Mouse (Mus musculus): ENCODE measurements around the gene Grb2.
A peak's percentile ranks its signal among the peaks of the same experiment; 100 is the strongest.
"Not testable (repeated sequence)": the region's sequence is repeated elsewhere in the genome, so short reads cannot be mapped to it uniquely, and the experiment has no call there.

Gene Grb2

DNA sequence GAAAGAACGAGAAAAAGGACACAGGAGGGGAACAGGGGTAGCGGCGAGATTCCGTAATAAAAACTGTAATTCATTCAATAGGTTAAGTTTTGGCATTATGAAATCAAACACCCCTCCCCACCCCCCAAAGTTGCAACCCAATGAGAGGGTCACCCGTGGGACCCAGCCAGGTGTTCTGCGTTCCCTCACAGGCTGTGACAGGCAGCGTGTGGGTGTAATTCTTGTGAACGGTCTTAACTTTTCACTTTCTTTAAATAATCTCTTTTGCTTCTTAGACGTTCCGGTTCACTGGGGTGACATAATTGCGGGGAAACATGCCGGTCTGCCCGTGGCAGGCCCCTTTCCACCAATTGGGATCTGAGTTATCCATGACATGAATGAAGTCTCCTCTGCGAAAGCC is 62.9 kb downstream of the Grb2 start:
- not testable (repeated sequence) for DNase-seq (ENCODE audit: low read depth)

DNA sequence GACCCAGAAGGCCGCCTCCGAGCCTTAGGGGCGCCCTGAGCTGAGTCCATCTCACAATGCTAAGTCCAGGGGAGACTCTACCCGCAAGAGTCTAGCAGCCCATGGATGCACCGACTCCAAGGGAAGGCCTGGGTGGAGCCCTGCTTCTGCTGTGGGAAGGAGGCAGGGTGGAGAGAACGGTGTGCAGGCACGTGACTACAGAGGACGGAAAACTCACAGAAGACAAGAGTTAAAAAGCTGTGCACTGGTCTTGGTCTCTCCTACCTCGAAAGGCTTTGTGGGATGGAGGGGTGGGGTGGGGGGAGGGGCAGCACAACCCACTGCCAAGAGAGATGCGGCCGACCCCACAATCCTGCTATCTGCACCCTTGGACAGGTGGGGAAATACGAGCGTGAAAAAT is 64.1 kb downstream of the Grb2 start:
- DNase-seq (ENCODE audit: low read depth) = no peak

DNA sequence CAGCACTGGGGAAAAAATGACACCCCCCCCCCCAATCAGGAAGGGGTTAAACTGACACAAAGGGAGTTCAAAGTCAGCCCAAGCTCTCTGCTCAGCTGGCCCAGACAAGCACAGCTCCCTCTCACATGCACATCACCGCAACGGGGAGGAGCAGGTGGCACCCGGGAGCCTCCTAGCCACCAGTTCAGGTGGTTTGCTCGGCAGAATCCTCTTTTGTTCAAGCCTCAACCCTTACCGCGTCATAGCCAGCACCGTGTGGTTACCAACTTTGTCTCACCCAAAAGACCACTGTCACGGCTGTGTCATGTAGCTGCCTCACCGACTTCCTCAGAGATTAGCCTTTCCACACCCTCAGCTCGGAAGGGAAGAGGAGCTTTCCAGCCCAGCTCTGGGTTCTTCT is 65.1 kb downstream of the Grb2 start:
- peak; percentile 92 for DNase-seq (ENCODE audit: low read depth)

- no peak for DNase-seq (ENCODE audit: low read depth)
Measured at GRCm38 (mm10) chr11:115642705-115643104, 65.7 kb downstream of the Grb2 start.

DNA sequence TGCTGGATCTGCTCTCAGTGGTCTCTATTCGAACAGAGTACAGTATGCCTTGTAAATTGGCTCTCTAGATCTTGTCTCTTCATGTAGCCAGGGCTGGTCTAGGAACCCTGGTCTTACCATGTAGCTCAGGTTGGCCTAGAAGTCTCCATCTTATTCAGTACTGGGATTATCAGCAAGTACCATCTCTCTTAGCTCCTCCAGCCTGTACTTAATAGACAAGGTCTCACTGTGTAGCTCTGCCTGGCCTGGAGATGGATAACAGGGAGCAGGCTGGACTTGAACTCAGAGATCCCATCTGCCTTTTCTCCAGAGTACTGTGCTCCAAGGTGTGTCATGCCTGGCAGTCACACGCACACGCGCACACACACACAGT is 66.7 kb downstream of the Grb2 start:
- DNase-seq (ENCODE audit: low read depth) = no peak

GRCm38 (mm10) chr11:115640978-115641663 is 67.3 kb downstream of the Grb2 start:
- DNase-seq (ENCODE audit: low read depth) = peak; percentile 97

DNA sequence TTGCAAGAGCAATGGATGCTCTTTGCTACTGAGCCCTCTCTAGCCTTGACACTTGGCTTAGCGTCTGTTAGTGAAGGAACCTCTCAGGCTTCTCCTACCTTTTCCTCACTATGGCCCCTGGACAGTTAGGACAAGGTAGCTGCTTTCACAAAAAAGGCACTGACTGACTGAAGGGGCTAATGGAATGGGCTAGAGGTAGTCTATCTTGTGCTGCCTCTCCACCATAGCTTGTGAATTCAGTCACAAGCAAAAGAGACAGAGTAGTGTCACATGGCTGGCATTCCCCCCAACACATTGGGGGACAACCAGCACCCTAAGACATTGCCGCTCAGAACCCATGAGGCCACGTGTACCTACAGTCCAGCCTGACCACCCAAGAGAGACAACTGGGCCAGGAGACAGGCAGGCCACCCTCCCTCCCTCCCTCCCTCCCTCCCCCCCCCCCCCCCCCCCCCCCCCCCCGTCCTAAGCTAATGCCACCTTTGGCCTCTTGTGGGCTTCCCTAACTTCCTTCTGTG is 68.0 kb downstream of the Grb2 start:
- peak; percentile 68 for DNase-seq (ENCODE audit: low read depth)

- DNase-seq (ENCODE audit: low read depth) = peak; percentile 56
Measured at GRCm38 (mm10) chr11:115639540-115639939, 68.9 kb downstream of the Grb2 start.

DNA sequence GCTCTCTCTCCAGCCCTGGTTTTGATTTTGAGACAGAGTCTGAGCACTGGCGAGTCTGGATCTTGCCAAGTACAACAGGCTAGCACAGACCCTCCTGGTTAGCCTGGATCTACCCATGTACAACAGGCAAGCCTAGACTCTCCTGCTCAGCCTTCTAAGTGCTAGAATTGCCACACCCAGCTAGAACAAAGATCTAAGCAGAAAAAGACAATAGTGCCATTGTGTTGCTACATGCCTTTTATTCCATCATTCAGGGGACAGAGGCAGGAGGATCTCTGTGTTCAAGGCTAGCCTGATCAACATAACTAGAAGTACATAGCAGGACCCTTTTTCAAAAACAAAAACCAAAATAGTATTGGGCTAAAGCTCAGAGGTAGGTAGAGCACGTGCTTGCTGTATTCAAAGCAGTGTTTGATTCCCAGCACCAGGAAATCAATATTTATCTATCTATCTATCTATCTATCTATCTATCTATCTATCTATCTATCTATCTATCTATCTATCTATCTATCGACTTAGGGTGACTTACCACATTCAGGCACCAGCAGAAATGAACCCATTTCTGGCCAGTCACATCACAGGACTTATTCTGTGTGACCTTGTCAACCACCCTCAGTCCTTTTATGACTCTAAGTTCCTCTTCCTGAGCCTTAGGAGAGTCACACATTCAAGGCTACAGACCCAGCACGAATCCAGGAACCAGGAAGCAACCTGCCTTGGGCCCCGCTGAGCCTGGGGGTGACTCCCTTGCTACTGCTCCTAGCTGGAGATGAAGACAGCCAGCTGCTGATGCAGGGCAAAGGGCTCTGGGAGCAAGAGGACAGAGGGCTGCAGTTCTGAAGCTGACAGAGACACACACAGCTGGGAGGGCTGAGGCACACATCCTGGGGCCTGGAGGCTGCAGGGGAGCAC is 69.6 kb downstream of the Grb2 start:
- DNase-seq (ENCODE audit: low read depth) = peak; percentile 73

- DNase-seq (ENCODE audit: low read depth) = peak; percentile 31
Measured at GRCm38 (mm10) chr11:115636960-115637359, 71.4 kb downstream of the Grb2 start.

DNA sequence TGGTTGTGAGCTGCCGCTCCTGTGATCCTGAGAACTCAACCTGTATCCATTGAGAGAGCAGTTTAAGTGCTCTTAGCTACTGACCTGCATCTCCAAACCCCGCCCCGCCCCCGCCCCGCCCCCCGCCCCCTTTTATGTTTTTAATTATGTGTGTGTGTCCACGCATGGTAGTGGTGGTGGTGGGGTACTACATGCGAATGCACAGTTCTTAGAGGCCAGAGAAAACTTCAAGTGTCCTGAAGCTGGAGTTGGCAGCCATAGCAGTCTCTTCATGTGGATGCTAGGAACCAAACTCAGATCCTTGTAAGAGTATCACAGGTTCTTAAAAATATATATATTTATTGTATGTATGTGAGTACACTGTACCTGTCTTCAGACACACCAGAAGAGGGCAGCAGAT is 72.9 kb downstream of the Grb2 start:
- no peak for DNase-seq (ENCODE audit: low read depth)

DNA sequence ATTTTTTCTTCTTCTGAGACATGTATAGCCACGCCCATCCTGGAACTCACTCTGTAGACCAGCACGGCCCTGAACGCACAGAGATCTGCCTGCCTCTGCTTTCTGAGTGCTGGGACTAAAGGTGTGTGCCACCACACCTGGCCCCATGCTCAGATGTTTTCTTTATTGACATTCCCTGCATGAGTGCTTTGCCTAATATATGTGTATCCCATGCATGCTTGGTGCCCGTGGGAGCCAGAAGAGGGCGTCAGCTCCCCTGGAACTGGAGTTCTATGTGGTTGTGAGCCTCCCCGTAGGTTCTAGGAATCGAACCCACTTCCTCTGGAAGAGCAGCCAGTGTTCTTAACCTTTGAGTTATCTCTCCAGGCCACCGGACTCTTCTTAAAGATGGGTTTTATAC is 73.4 kb downstream of the Grb2 start:
- DNase-seq (ENCODE audit: low read depth) = peak; percentile 63

DNA sequence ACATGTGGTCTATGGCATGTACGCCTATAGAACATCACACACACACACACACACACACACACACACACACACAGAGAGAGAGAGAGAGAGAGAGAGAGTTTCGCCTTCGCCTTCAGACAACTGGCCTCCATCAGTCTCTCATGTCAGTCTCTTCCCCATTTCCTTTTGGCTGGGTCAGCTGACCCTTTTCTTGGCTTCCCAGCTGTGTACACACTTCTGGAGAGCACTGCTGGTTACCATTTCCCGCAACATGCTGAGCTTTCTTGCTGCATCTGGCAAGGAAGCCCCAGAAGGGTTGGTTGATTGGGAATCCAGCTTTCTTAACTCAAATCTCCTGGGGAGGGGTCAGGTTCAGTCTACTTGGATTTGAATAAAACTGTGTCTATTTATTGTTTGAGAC is 74.3 kb downstream of the Grb2 start:
- DNase-seq (ENCODE audit: low read depth) = peak; percentile 59

GRCm38 (mm10) chr11:115632862-115633261 is 75.5 kb downstream of the Grb2 start:
- DNase-seq (ENCODE audit: low read depth) = peak; percentile 85

GRCm38 (mm10) chr11:115632247-115632646 is 76.2 kb downstream of the Grb2 start:
- peak; percentile 93 for DNase-seq (ENCODE audit: low read depth)

GRCm38 (mm10) chr11:115631505-115631890 is 76.9 kb downstream of the Grb2 start:
- DNase-seq (ENCODE audit: low read depth) = no peak

GRCm38 (mm10) chr11:115630532-115631504 is 77.6 kb downstream of the Grb2 start:
- peak; percentile 98 for DNase-seq (ENCODE audit: low read depth)

- peak; percentile 94 for DNase-seq (ENCODE audit: low read depth)
Measured at GRCm38 (mm10) chr11:115629734-115630531, 78.5 kb downstream of the Grb2 start.

- peak; percentile 73 for DNase-seq (ENCODE audit: low read depth)
Measured at GRCm38 (mm10) chr11:115628465-115629101, 79.8 kb downstream of the Grb2 start.

- peak; percentile 99 for DNase-seq (ENCODE audit: low read depth)
Measured at GRCm38 (mm10) chr11:115627705-115628464, 80.5 kb downstream of the Grb2 start, which contains the start of gene Slc25a19. TSS of gene Slc25a19 (minus strand) at chr11:115628295.
